Mouse (Mus musculus): ENCODE results near the gene Zfp626. TPM values are rescaled to one million over a fixed set of nuclear protein-coding genes. Genes with fewer than 3 reads are reported as not detected.

Gene Zfp626
- polyA plus RNA-seq, 1 experiment from 2014 or later: 1.8 TPM

Other genes with a start within 250 kb of the Zfp626 start
- gene Akt2, start 215.6 kb upstream of the Zfp626 start, polyA plus RNA-seq (2015; fragmentation: Nextera tagmentation; extraction: Ambion mirVana): 68.4 and 71.1 TPM in 2 replicates
- 2.3 and 2.5 TPM in 2 replicates for gene Ttc9b, start 153.3 kb upstream of the Zfp626 start, polyA plus RNA-seq (2015; fragmentation: Nextera tagmentation; extraction: Ambion mirVana)
- gene Map3k10, start 132.6 kb upstream of the Zfp626 start, polyA plus RNA-seq (2015; fragmentation: Nextera tagmentation; extraction: Ambion mirVana): 5.6 and 5.8 TPM in 2 replicates
- 2.8 and 3.3 TPM in 2 replicates for gene Zfp607b, start 117.9 kb upstream of the Zfp626 start, polyA plus RNA-seq (2015; fragmentation: Nextera tagmentation; extraction: Ambion mirVana)
- 24.3 and 25.0 TPM in 2 replicates for gene Zfp60, start 75.8 kb upstream of the Zfp626 start, polyA plus RNA-seq (2015; fragmentation: Nextera tagmentation; extraction: Ambion mirVana)
- gene Zfp59, start 31.4 kb downstream of the Zfp626 start, polyA plus RNA-seq (2015; fragmentation: Nextera tagmentation; extraction: Ambion mirVana): 5.9 and 6.4 TPM in 2 replicates
- gene Zfp607a, start 50.3 kb downstream of the Zfp626 start, polyA plus RNA-seq (2015; fragmentation: Nextera tagmentation; extraction: Ambion mirVana): 3.4 and 3.9 TPM in 2 replicates
- gene Zfp974, start 122.3 kb downstream of the Zfp626 start, polyA plus RNA-seq (2015; fragmentation: Nextera tagmentation; extraction: Ambion mirVana): 6.1 and 6.2 TPM in 2 replicates
- 13.7 and 14.4 TPM in 2 replicates for gene Zfp780b, start 172.0 kb downstream of the Zfp626 start, polyA plus RNA-seq (2015; fragmentation: Nextera tagmentation; extraction: Ambion mirVana)
- 2.8 and 3.6 TPM in 2 replicates for gene Zfp850, start 206.9 kb downstream of the Zfp626 start, polyA plus RNA-seq (2015; fragmentation: Nextera tagmentation; extraction: Ambion mirVana)
- 247 and 249 TPM in 2 replicates for gene Psmc4, start 242.9 kb downstream of the Zfp626 start, polyA plus RNA-seq (2015; fragmentation: Nextera tagmentation; extraction: Ambion mirVana)

Measured in intestine, embryonic 15.5 days (tissue).